Mouse (Mus musculus) heart, embryonic 11.5 days (tissue): ENCODE measurements around the gene Zkscan16. TPM values are rescaled to one million over a fixed set of nuclear protein-coding genes. Genes with fewer than 3 reads are reported as not detected.

ENCODE experiments used
- ATAC-seq: fragments of 200-750 bp; cut with Nextera tagmentation; replicated peaks from 2 replicates; pipeline ENCODE4 v1.8.0; 2017; ENCODE audit warnings: moderate library complexity; ENCODE audit not compliant: insufficient number of reproducible peaks, low FRiP score, low TSS enrichment
- H3K27ac ChIP-seq: fragments of 300-500 bp; sonication (generic); 2 replicates; pipeline ENCODE4 v1.5.1; 2014; ENCODE audit warnings: mild to moderate bottlenecking, low read depth, low read length
- H3K27me3 ChIP-seq: fragments of 300-500 bp; sonication (generic); 2 replicates; pipeline ENCODE4 v1.6.1; 2014; ENCODE audit warnings: mild to moderate bottlenecking, low read length, mixed read lengths; ENCODE audit not compliant: control insufficient read depth, insufficient read depth
- H3K36me3 ChIP-seq: fragments of 300-500 bp; sonication (generic); 2 replicates; pipeline ENCODE4 v1.6.1; 2014; ENCODE audit warnings: mild to moderate bottlenecking, low read length, moderate library complexity, mixed read lengths; ENCODE audit not compliant: control insufficient read depth, insufficient read depth
- H3K4me1 ChIP-seq: fragments of 300-500 bp; sonication (generic); 2 replicates; pipeline ENCODE4 v1.6.1; 2014; ENCODE audit warnings: low read length; ENCODE audit not compliant: control insufficient read depth, insufficient read depth
- H3K4me2 ChIP-seq: fragments of 300-500 bp; sonication (generic); 2 replicates; pipeline ENCODE4 v1.6.1; 2014; ENCODE audit warnings: mild to moderate bottlenecking, moderate library complexity
- H3K4me3 ChIP-seq: fragments of 300-500 bp; sonication (generic); 2 replicates; pipeline ENCODE4 v1.5.1; 2014; ENCODE audit warnings: low read depth, low read length
- H3K9ac ChIP-seq: fragments of 300-500 bp; sonication (generic); 2 replicates; pipeline ENCODE4 v1.6.1; 2014; ENCODE audit warnings: mild to moderate bottlenecking, low read depth, low read length, moderate library complexity
- H3K9me3 ChIP-seq: fragments of 300-500 bp; sonication (generic); replicated peaks from 2 replicates; pipeline ENCODE4 v1.6.1; 2016; ENCODE audit warnings: low read length; ENCODE audit not compliant: control insufficient read depth
- WGBS: fragments of 180-500 bp; shearing (Covaris S2); extraction: QIAGEN DNeasy Blood & Tissue Kit; methylation state at CpG from one replicate; pipeline ENCODE4 v1.1.7; 2014; ENCODE audit not compliant: insufficient replicate concordance; 5-methylcytosine and 5-hydroxymethylcytosine counted together
- polyA plus RNA-seq: library from polyadenylated mRNA; unstranded; fragments of >200 nt; fragmentation: Nextera tagmentation; extraction: Ambion mirVana; gene quantifications from 2 replicates; pipeline ENCODE4 v1.2.1, GENCODE M21; 2014

Gene Zkscan16
- 0.20 and 0.49 TPM in 2 replicates for polyA plus RNA-seq

GRCm38 (mm10) chr4:58943420-58944205, at the start of gene Zkscan16:
Gene Zkscan16, plus strand, starts transcription at chr4:58943628.
- 2% methylated on average over 50 of the region's 50 CpGs for WGBS
- Histone ChIP-seq H3K4me1 (no peaks in the 10 kb centered on the region; the same call in 1 of the 2 replicates), H3K9me3 (no peaks in the 10 kb centered on the region), H3K36me3 (no peaks in the 10 kb centered on the region), H3K27ac (no peak within 1 kb of the TSS), H3K4me3 (peak within 1 kb of the TSS; percentile 79), H3K9ac (peak within 1 kb of the TSS; percentile 73), H3K27me3 (peaks cover 12% of the 10 kb centered on the region; the same call in 1 of the 2 replicates), H3K4me2 (peak within 1 kb of the TSS; percentile 91)
- ATAC-seq: 0 out of 2 replicates have a peak, but pooled peaks have one; percentile 14

GRCm38 (mm10) chr4:58894399-58894798, 49.0 kb upstream of the Zkscan16 start:
- Histone ChIP-seq H3K36me3 (no peaks in the 10 kb centered on the region), H3K4me1 (0 out of 2 replicates have a peak, but pooled peaks cover 4% of the 10 kb centered on the region), H3K9ac (no peak overlapping the region), H3K27me3 (no peaks in the 10 kb centered on the region), H3K4me3 (no peak overlapping the region), H3K9me3 (no peaks in the 10 kb centered on the region), H3K27ac (no peak overlapping the region), H3K4me2 (no peak overlapping the region)
- ATAC-seq: no peak
- 80% methylated on average over 7 of the region's 7 CpGs for WGBS

- H3K27me3 ChIP-seq: no peaks in the 10 kb centered on the region
- H3K4me3 ChIP-seq: no peak overlapping the region
- H3K4me1 ChIP-seq: 0 out of 2 replicates have a peak, but pooled peaks cover 2% of the 10 kb centered on the region
- no peak for ATAC-seq
- H3K9ac ChIP-seq: no peak overlapping the region
- H3K9me3 ChIP-seq: no peaks in the 10 kb centered on the region
- H3K4me2 ChIP-seq: no peak overlapping the region
- WGBS: 72% methylated on average over 4 of the region's 4 CpGs
- no peaks in the 10 kb centered on the region for H3K36me3 ChIP-seq
- no peak overlapping the region for H3K27ac ChIP-seq
Observed at GRCm38 (mm10) chr4:58897436-58897835, 46.0 kb upstream of the Zkscan16 start.

GRCm38 (mm10) chr4:58898318-58898717, 45.1 kb upstream of the Zkscan16 start:
- no peaks in the 10 kb centered on the region for H3K27me3 ChIP-seq
- H3K27ac ChIP-seq: no peak overlapping the region
- H3K9me3 ChIP-seq: no peaks in the 10 kb centered on the region
- ATAC-seq: no peak
- no peak overlapping the region for H3K4me3 ChIP-seq
- no peaks in the 10 kb centered on the region for H3K36me3 ChIP-seq
- 0 out of 2 replicates have a peak, but pooled peaks cover 2% of the 10 kb centered on the region for H3K4me1 ChIP-seq
- H3K4me2 ChIP-seq: no peak overlapping the region
- H3K9ac ChIP-seq: no peak overlapping the region

- H3K27me3 ChIP-seq: no peaks in the 10 kb centered on the region
- H3K9ac ChIP-seq: no peak overlapping the region
- H3K4me1 ChIP-seq: peaks cover 13% of the 10 kb centered on the region
- H3K4me2 ChIP-seq: no peak overlapping the region
- H3K4me3 ChIP-seq: no peak overlapping the region
- 76% methylated on average over 1 of the region's 1 CpGs for WGBS
- no peaks in the 10 kb centered on the region for H3K9me3 ChIP-seq
- no peak for ATAC-seq
- no peak overlapping the region for H3K27ac ChIP-seq
- H3K36me3 ChIP-seq: no peaks in the 10 kb centered on the region
Observed at GRCm38 (mm10) chr4:58907453-58907852, 36.0 kb upstream of the Zkscan16 start.

- WGBS: 35% methylated on average over 16 of the region's 16 CpGs
Observed at GRCm38 (mm10) chr4:58910175-58911068, 33.0 kb upstream of the Zkscan16 start.

GRCm38 (mm10) chr4:58911069-58911830, 32.2 kb upstream of the Zkscan16 start:
- H3K9me3 ChIP-seq: no peaks in the 10 kb centered on the region
- no peaks in the 10 kb centered on the region for H3K27me3 ChIP-seq
- WGBS: under 1% methylated on average over 53 of the region's 56 CpGs
- H3K4me3 ChIP-seq: peak overlapping the region; percentile 94
- peaks cover 9% of the 10 kb centered on the region for H3K4me1 ChIP-seq
- H3K9ac ChIP-seq: peak overlapping the region; percentile 98
- peak; percentile 64 for ATAC-seq
- H3K27ac ChIP-seq: peak overlapping the region; percentile 98
- H3K36me3 ChIP-seq: no peaks in the 10 kb centered on the region
- H3K4me2 ChIP-seq: peak overlapping the region; percentile 82

More at GRCm38 (mm10) chr4:58910175-58911068, 33.0 kb upstream of the Zkscan16 start:
- no peaks in the 10 kb centered on the region for H3K9me3 ChIP-seq
- peak overlapping the region; percentile 94 for H3K4me3 ChIP-seq
- no peaks in the 10 kb centered on the region for H3K27me3 ChIP-seq
- peak overlapping the region; percentile 98 for H3K9ac ChIP-seq
- no peak overlapping the region for H3K27ac ChIP-seq
- H3K36me3 ChIP-seq: no peaks in the 10 kb centered on the region
- peaks cover 9% of the 10 kb centered on the region for H3K4me1 ChIP-seq
- peak overlapping the region; percentile 82 for H3K4me2 ChIP-seq
- no peak for ATAC-seq
